Mouse (Mus musculus) spleen, postnatal 10 days (tissue): ENCODE results near the gene Tbx4.

Experiments
- DNase-seq, 2 experiments: peaks; one replicate each; pipeline ENCODE4 v3.0.0; 2021 to 2022; ENCODE audit warnings: low spot score in 2 of 2

Gene Tbx4

GRCm38 (mm10) chr11:85850758-85851157, 35.5 kb upstream of the Tbx4 start:
- no peak for DNase-seq

DNA sequence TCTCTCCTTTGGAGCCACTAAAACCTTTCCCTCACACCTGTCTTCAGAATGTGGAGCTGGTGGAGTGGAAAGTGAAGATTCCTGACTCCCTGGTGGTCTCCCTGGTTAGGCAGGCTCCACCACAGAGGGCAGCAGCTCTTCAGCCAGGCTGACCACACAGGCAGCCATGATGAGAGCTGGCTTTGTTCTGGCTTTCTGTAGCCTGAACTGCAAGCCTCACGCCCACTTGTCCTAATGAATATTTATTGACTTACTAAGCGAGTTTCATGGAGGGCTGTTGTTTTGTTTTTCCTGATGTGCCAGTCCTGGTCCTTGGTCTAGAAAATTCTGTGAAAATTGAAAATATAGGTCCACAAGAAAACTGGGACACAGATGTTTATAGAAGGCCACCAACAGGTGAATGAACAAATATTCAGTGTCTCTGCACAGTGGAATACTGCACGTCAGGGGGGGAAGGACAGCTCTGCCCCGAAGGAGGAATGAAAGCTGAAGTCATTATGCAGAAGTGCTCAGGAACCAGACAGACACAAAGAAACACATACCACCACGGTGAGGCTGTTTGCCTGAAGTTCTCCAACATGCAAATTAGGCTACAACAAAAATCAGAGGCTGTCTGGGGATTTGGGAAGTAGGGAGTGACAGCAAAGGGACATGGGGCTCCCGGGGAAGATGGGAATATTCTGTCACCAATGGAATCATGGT, 28.1 kb upstream of the Tbx4 start:
- DNase-seq = no peak

GRCm38 (mm10) chr11:85864363-85864762, 21.9 kb upstream of the Tbx4 start:
- DNase-seq = no peak

DNA sequence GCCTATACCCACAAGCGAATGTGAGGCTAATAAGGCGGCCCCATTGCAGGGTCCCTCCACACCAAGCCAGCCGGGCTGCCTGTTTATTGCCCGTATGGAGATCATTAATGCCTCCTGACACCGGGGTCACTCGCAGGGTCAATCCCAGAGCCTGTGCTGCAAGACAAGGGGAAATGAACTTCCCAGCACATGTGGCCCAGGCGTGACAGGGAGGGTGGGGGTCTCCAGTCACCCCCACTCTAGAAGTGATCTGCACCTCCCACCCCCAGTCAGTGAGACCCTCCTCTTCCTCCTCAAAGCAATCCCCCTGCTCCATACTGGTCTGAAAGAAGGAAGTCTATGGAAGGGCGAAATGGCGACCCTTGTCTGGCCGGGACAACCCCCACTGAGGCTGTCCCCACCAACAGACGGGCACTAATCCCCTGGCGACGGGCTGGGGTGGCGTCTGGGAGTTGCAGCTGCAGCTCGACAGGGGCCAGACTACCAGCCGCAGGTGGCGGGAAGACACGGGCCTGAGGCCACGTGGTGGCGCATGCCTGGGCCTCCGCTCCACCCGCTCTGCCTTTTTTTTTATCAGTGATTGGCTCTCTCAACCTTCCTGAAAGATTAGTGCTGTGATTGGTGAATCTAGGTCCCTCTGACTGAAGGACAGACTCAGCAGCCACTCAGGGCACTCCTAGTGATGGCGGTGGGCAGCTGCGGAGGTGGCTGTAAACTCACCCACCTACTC, 10.0 kb upstream of the Tbx4 start:
- no peak for DNase-seq

GRCm38 (mm10) chr11:85884498-85884897, 1.7 kb upstream of the Tbx4 start:
- no peak for DNase-seq

DNA sequence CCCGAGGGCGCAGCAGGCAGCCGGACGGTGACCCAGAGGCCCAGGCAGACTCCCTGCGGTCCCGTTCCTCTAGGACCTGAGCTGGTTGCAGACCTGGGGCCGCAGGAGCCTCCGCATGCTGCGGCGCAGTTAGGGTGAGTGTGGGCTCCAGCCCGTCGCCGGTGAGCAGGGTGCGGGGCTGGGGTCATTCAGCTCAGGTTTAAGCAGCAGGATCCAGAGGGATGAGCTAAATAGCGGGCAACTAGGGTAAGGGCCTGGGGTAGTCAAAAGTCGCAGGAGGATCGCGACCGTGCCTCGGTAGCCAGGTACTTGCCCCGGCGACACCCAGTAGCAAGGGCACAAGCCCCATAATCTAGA, 185 bp downstream of the Tbx4 start:
- DNase-seq = no peak

DNA sequence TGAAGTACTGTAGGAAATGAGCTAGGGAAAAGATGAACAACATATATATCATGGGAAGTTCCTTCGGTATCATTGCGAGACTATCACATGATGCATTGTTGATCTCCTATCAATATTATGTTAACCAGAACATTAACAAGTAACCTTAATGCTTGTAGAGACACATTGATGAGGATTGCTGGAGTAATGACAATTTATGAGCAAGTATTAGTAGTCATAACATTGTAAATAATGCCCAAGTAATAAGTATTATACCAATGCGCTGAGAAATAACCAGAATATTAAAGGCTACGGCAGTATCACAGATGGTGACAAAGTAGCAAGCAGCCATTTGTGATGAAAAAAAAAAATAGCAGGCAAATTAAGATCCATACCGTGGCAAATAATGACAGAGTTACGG, 1.1 kb downstream of the Tbx4 start:
- DNase-seq = no peak

DNA sequence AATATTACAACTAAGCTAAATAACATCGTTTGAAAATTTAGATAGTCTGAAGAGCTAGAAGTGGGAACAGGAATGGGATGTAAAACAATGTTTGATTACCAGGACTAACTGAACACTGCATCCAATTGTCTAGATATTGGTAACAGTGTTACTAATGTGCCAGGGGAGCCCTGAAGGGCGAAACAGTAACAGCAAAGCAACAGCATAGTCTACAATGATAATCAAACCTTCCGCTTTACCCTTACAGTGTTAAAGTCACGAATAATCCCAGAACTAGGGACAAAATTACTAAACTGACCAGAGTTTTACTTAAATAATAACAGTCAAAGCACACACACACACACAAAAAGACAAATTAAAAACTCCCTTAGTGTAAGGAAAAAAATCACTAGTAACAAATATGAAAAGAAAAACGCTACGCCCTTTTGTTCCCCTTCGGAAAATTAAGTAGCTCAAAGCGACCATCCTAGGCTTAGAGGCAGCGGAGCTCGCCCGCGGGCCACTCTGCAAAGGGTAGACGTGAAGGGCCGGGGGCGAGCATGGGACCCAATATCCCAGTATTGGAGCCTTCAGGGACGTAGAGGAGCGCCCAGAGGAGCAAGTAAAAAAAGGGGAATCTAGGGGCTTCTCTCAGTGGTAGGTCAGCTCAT, 1.7 kb downstream of the Tbx4 start:
- no peak for DNase-seq

GRCm38 (mm10) chr11:85888451-85888961, 2.3 kb downstream of the Tbx4 start:
- DNase-seq = no peak

- no peak for DNase-seq
These were observed 3.0 kb downstream of the Tbx4 start for GRCm38 (mm10) chr11:85889056-85889729.

GRCm38 (mm10) chr11:85889730-85890562, 3.7 kb downstream of the Tbx4 start:
- no peak for DNase-seq

DNA sequence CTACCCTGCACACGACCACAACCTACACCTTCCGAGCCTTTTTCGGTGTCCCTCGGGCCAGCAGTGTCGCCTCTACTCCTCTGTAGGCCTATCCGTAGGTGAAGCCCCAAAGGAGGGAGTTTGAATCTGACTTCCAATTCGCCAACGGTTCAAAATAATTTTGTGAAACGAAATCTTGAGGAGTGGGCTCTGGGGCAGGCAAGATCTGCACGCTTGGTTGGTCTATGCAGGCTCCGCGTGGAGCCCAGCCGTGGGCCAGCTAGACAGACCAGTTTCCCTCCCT, 4.3 kb downstream of the Tbx4 start:
- DNase-seq = no peak

DNA sequence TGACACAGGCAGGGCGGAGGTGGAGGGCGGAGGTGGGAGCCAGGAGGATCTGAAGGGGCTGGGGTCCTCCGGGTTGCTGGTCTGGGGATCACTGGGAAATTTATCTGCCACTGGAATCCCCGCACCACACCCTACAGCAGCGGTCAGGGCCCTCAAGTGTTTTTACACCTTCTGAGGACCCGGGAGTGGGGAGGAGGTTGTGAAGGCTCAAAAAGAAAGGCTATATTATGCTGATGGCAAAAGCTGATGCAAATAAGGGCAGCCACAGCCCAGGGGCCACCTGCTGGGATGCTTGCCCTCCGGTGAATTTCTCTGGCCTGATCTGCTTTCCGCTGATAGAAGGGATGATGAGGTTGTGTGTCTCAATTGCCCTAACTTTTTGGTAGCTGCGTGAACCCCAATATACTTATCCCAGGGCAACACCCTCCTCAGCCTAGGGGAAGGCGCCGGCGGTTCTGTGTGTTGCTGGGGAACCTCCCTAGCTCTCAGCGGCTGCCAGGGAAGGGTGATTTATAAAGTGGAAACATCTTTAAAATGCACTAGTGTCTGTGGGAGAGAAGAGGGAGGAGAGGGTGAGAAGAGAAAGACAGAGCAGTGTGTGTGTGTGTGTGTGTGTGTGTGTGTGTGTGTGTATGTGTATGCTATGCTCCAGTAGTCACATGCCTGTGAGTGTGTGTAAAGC, 4.9 kb downstream of the Tbx4 start:
- no peak for DNase-seq

- no peak for DNase-seq
These were observed 5.4 kb downstream of the Tbx4 start for GRCm38 (mm10) chr11:85891692-85892040.

- no peak for DNase-seq
These were observed 6.5 kb downstream of the Tbx4 start for GRCm38 (mm10) chr11:85892771-85893170.

DNA sequence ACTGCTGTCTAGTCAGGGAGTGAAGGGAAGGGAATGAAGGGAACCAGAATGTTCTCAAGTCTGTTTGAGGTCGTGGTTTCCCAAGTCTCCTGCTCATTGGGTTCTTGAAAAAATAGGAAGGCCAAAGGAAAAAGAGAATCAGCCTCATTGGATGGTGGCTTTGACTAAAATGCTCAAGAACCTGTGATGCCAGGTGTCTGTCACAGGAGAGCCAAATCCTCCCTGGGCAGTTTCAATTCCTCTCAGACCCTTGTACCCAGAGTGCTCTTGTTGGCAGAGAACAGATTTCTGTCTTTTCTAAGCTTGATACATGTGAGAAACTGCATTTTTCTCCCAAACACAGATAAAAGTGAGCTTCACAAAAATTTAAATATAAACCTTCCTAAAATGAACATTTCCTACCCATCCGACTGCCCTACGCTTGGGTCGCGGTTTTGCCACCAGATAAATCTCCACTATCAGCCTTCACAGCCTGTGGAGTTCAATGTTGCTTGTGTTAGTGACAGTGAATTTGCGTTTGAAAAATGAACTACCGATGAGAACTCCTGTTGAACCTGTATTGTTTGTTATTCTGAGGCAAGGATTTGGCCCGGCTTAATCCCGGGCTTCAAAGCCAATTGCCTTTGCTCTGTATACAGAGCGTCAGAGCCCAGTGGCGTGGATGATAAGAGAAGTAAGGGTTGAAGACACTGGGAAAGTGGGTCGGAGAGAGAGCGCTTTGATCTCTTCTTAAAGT, 7.3 kb downstream of the Tbx4 start:
- no peak for DNase-seq

- DNase-seq = no peak
These were observed 7.9 kb downstream of the Tbx4 start for GRCm38 (mm10) chr11:85894136-85894530.

- DNase-seq = no peak
These were observed 8.7 kb downstream of the Tbx4 start for GRCm38 (mm10) chr11:85894731-85895545.

DNA sequence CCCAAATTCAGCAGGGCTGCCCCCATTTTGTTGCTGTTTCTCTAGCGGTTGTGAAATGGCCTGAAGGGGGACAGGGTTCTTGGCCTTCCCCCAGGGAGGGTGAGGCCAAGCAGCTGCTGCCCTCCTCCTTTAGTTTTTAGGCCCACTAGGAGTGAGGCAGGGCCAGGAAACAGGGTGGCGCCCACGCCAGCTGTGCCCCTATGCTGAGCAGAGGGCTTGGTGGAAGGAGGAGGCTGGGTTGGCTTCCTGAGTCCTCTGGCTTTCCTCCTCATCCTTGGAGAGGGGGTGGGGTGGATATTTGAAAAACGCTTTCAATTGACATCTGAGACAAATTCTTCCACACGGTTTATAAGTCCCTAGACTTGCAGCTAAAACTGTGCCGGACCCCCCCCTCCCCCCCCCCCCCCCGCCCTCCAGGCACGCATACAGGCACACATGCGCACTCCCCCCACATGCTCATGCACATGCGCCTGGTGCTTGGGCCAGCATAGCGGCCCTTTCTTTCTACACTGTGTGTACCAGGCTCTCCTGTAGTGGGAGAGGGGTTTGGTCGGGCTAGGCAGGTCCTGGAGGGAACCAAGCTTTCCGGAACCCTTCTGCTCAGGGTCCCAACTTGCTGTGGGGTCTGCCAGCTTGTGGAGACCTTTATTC, 10.2 kb downstream of the Tbx4 start:
- DNase-seq = no peak
